ENCODE assay signal across 17 mouse cellular contexts in genomic region chr9:98375329-98376170, GRCm38 (mm10). TPM values are rescaled to one million over a fixed set of nuclear protein-coding genes. Genes with fewer than 3 reads are reported as not detected.
DNase-seq lines count a peak whose midpoint lies in the region; ATAC-seq and TF ChIP-seq lines count a peak whose summit lies in the region.
"Had no signal": no experiment of that assay in that cellular context is flagged by ENCODE, and none has a peak within 500 bp of the region (broad histone marks: within the 10 kb centered on the region; RNA-seq: fewer than 3 reads in every experiment).

No protein-coding gene starts in this region.

- H3K9ac ChIP-seq in limb, embryonic 12.5 days (replicated peaks), result no peak overlapping the region
- H3K9ac ChIP-seq: forebrain, embryonic 13.5 days had no signal

- intact Hi-C loops in gastrocnemius, postnatal 14 days (cut with DNase I; ENCODE audit: low total_unique reads), result no loop called here

- no peaks in the 10 kb centered on the region for H3K27me3 ChIP-seq in limb, embryonic 12.5 days
- no peaks in the 10 kb centered on the region for H3K27me3 ChIP-seq in limb, embryonic 10.5 days (ENCODE audit: low read depth, poor library complexity, severe bottlenecking)
- H3K27me3 ChIP-seq: forebrain, embryonic 13.5 days; megakaryocyte, embryonic 14.5 days; Patski had no signal

- 0 out of 2 replicates have a peak overlapping the region, but pooled peaks have one; percentile 11 for H3K4me2 ChIP-seq in limb, embryonic 12.5 days
- H3K4me2 ChIP-seq: forebrain, embryonic 13.5 days had no signal

- WGBS in limb, embryonic 12.5 days, result 16% methylated on average over 5 of the region's 5 CpGs
- 41% methylated on average over 5 of the region's 5 CpGs for WGBS in limb, embryonic 10.5 days

- TF ChIP-seq POLR2A in brain, embryonic 14.5 days (IDR thresholded peaks at IDR 0.05; ENCODE audit: borderline replicate concordance, extremely low read depth, insufficient read depth, insufficient read length, poor library complexity, severe bottlenecking), result no peak

- H3K27ac ChIP-seq in limb, embryonic 12.5 days, result peak overlapping the region; percentile 76; the same call in 1 of the 2 replicates
- no peak overlapping the region for H3K27ac ChIP-seq in limb, embryonic 10.5 days
- H3K27ac ChIP-seq: forebrain, embryonic 13.5 days had no signal

- no peak for TF ChIP-seq CTCF in brain, embryonic 14.5 days (IDR thresholded peaks at IDR 0.05; ENCODE audit: borderline replicate concordance, extremely low read depth, insufficient read depth, insufficient read length)

- no peaks in the 10 kb centered on the region for H3K36me3 ChIP-seq in limb, embryonic 12.5 days
- H3K36me3 ChIP-seq in limb, embryonic 10.5 days, result no peaks in the 10 kb centered on the region

- no peak overlapping the region for H3K4me3 ChIP-seq in limb, embryonic 12.5 days (replicated peaks)
- H3K4me3 ChIP-seq in limb, embryonic 10.5 days, result no peak overlapping the region
- H3K4me3 ChIP-seq: forebrain, embryonic 13.5 days; megakaryocyte, embryonic 14.5 days had no signal

- ATAC-seq in limb, embryonic 12.5 days (ENCODE audit: insufficient number of reproducible peaks, insufficient read depth, low FRiP score, low TSS enrichment, low read depth), result peak; percentile 61; the same call in 1 of the 2 replicates
- ATAC-seq: activated CD4-positive, CD25-positive, alpha-beta regulatory T cell, adult 4 months; forebrain, embryonic 13.5 days; Patski had no signal

- H3K9me3 ChIP-seq in limb, embryonic 12.5 days, result no peaks in the 10 kb centered on the region
- H3K9me3 ChIP-seq in limb, embryonic 10.5 days (replicated peaks), result no peaks in the 10 kb centered on the region
- H3K9me3 ChIP-seq: forebrain, embryonic 13.5 days; megakaryocyte, embryonic 14.5 days had no signal

- DNase-seq in limb, embryonic 10.5 days (ENCODE audit: low spot score), result no peak
- DNase-seq in brain, embryonic 14.5 days (ENCODE audit: low read depth), result peak; percentile 33
- DNase-seq in kidney, adult 18-20 months, result peak; percentile 22
- DNase-seq in kidney, postnatal 14 days, result peak; percentile 47
- no peak for DNase-seq in cerebellum, adult 11 months
- no peak for DNase-seq in gastrocnemius, postnatal 14 days
- DNase-seq in ovary, postnatal 14 days (ENCODE audit: low spot score), result no peak
- DNase-seq: adrenal gland, postnatal 25 days; cerebellum, adult 9-11 months; left cerebral cortex, postnatal 4 days; lung, postnatal 14 days; thymus, postnatal 4 days had no signal

- peaks cover 22% of the 10 kb centered on the region for H3K4me1 ChIP-seq in limb, embryonic 12.5 days (replicated peaks)
- H3K4me1 ChIP-seq in limb, embryonic 10.5 days, result peaks cover 20% of the 10 kb centered on the region

RNA-seq across cellular contexts. Expression of gene Rbp1, which starts 47.2 kb away (rescaled TPM):
- 34.9 and 35.0 TPM in 2 replicates for polyA plus RNA-seq in limb, embryonic 12.5 days (2016; fragmentation: Nextera tagmentation; extraction: Ambion mirVana)
- 28.6 and 29.7 TPM in 2 replicates for polyA plus RNA-seq in limb, embryonic 10.5 days (2016; fragmentation: Nextera tagmentation; extraction: Ambion mirVana)
- 43.6 and 49.0 TPM in 2 replicates for polyA plus RNA-seq in brain, embryonic 14.5 days (2012; rRNA removed)
- total RNA-seq in gastrocnemius, postnatal 14 days (2021), result 1 to 10 TPM; 2.3 to 4.0 TPM

Comparison
In these comparisons a context has a peak if more than half of its experiments do, and no peak if none do; other contexts are left out.
1. DNase-seq: peak in brain, embryonic 14.5 days (single experiment), kidney, adult 18-20 months (single experiment) and kidney, postnatal 14 days (single experiment); none in limb, embryonic 10.5 days (single experiment), cerebellum, adult 11 months (single experiment), gastrocnemius, postnatal 14 days (single experiment) and ovary, postnatal 14 days (single experiment).